Mouse (Mus musculus) cortical plate, adult 2 months (tissue): ENCODE measurements at regions not wholly inside any gene's neighbourhood (a gene's known extent, or its start where the extent isn't known, plus 50 kb on each side); places are given as distances from the start of the nearest gene placed in this dataset.

Source experiments
- CTCF ChIP-seq: fragments of 200-500 bp; IDR thresholded peaks from 2 replicates; pipeline ENCODE4 v1.5.1; 2011; ENCODE audit warnings: mild to moderate bottlenecking, control low read depth, low read length; ENCODE audit not compliant: insufficient read depth; ENCODE audit errors: extremely low read depth
- POLR2A ChIP-seq: fragments of 200-500 bp; IDR thresholded peaks from 2 replicates; pipeline ENCODE4 v1.6.1; 2011; ENCODE audit warnings: mild to moderate bottlenecking, low read length, control low read depth; ENCODE audit not compliant: insufficient read depth; ENCODE audit errors: extremely low read depth

DNA sequence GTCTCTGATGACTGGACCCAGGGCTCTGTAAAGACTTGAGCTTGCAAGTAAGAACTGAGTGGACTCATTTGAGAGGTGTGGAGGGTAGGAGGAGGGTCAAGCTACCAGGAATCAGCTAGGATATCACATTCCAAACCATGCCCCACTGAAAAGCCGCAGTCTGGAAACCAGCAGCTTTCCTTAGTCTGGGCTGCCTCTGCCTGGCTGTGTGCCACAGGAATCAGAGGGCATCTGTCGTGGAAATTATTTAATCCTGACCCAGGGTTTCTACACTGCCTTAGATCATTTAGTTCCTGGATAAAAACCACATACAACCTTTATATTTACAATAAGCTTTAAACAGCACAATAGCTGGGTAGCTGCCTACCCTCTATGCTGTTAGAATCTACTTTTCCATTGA, 66.4 kb downstream of the Fam43a start:
- TF ChIP-seq POLR2A (no peak), CTCF (no peak)
